Mouse (Mus musculus) cortical plate, adult 2 months (tissue): ENCODE measurements around the gene Gm47841.

Experiments
- CTCF ChIP-seq: fragments of 200-500 bp; IDR thresholded peaks from 2 replicates; pipeline ENCODE4 v1.5.1; 2011; ENCODE audit warnings: mild to moderate bottlenecking, control low read depth, low read length; ENCODE audit not compliant: insufficient read depth; ENCODE audit errors: extremely low read depth
- POLR2A ChIP-seq: fragments of 200-500 bp; IDR thresholded peaks from 2 replicates; pipeline ENCODE4 v1.6.1; 2011; ENCODE audit warnings: mild to moderate bottlenecking, low read length, control low read depth; ENCODE audit not compliant: insufficient read depth; ENCODE audit errors: extremely low read depth

DNA sequence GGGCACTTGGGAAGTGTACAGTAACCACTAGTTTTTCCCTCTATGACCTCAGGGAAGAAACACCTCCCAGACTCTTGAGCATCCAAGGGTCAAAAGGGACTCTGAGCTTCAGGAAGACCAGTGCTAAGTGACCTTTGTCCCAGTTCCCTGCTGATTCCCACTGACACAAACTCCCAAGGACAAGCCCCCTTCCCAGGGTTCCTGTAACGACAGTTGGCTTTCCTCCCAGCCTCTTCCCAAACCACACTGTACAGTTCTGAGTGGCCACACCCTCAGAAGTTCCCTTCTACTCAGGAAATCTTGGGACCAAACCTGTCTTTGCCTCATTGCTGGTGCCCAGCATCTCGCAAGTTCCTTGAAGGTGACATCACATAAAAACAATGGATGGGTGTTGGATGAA is 25.5 kb upstream of the Gm47841 start:
- TF ChIP-seq CTCF: no peak
- TF ChIP-seq POLR2A: no peak
